Mouse (Mus musculus) hindbrain, embryonic 16.5 days (tissue): ENCODE results near the gene Cul4a. TPM values are rescaled to one million over a fixed set of nuclear protein-coding genes. Genes with fewer than 3 reads are reported as not detected.
A peak's percentile ranks its signal among the peaks of the same experiment; 100 is the strongest.

Experiments
- ATAC-seq: fragments of 200-750 bp; cut with Nextera tagmentation; 2 replicates; pipeline ENCODE4 v1.8.0; 2017; ENCODE audit warnings: moderate TSS enrichment, moderate library complexity
- H3K27ac ChIP-seq: fragments of 300-500 bp; sonication (generic); 2 replicates; pipeline ENCODE4 v1.5.1; 2014; ENCODE audit warnings: low read depth, mild to moderate bottlenecking, control low read depth, low read length, moderate library complexity
- H3K27me3 ChIP-seq: fragments of 300-500 bp; sonication (generic); replicated peaks from 2 replicates; pipeline ENCODE4 v1.6.1; 2014; ENCODE audit warnings: low read length; ENCODE audit not compliant: control insufficient read depth, insufficient read depth
- H3K36me3 ChIP-seq: fragments of 300-500 bp; sonication (generic); 2 replicates; pipeline ENCODE4 v1.6.1; 2014; ENCODE audit warnings: mild to moderate bottlenecking, low read length, moderate library complexity, mixed read lengths; ENCODE audit not compliant: control insufficient read depth, insufficient read depth
- H3K4me1 ChIP-seq: fragments of 300-500 bp; sonication (generic); 2 replicates; pipeline ENCODE4 v1.6.1; 2014; ENCODE audit warnings: low read depth, low read length; ENCODE audit not compliant: control insufficient read depth, insufficient read depth
- H3K4me2 ChIP-seq: fragments of 300-500 bp; sonication (generic); 2 replicates; pipeline ENCODE4 v1.6.1; 2014; ENCODE audit warnings: mild to moderate bottlenecking, low read length, control low read depth, moderate library complexity
- H3K4me3 ChIP-seq: fragments of 300-500 bp; sonication (generic); 2 replicates; pipeline ENCODE4 v1.5.1; 2014; ENCODE audit warnings: mild to moderate bottlenecking, low read length, control low read depth, moderate library complexity
- H3K9ac ChIP-seq: fragments of 300-500 bp; sonication (generic); 2 replicates; pipeline ENCODE4 v1.6.1; 2014; ENCODE audit warnings: low read depth, mild to moderate bottlenecking, control low read depth, low read length, moderate library complexity
- H3K9me3 ChIP-seq: fragments of 300-500 bp; sonication (generic); 2 replicates; pipeline ENCODE4 v1.6.1; 2014; ENCODE audit warnings: mild to moderate bottlenecking, low read length, moderate library complexity; ENCODE audit not compliant: control insufficient read depth
- WGBS: fragments of 180-500 bp; shearing (Covaris S2); extraction: QIAGEN DNeasy Blood & Tissue Kit; methylation state at CpG from one replicate; pipeline ENCODE4 v1.1.7; 2014; 5-methylcytosine and 5-hydroxymethylcytosine counted together
- microRNA counts: library from miRNA; unstranded; fragments of <30 nt; microRNA quantifications from one replicate; lab custom pipeline; 2016
- microRNA-seq: library from miRNA; unstranded; fragments of <30 nt; microRNA quantifications from one replicate; pipeline ENCODE4, GENCODE M21; 2017
- polyA plus RNA-seq: library from polyadenylated mRNA; unstranded; fragments of >200 nt; fragmentation: Nextera tagmentation; extraction: Ambion mirVana; gene quantifications from 2 replicates; pipeline ENCODE4 v1.2.1, GENCODE M21; 2015

The Cul4a gene
- polyA plus RNA-seq, 1 experiment from 2014 or later: 67.5 TPM

DNA sequence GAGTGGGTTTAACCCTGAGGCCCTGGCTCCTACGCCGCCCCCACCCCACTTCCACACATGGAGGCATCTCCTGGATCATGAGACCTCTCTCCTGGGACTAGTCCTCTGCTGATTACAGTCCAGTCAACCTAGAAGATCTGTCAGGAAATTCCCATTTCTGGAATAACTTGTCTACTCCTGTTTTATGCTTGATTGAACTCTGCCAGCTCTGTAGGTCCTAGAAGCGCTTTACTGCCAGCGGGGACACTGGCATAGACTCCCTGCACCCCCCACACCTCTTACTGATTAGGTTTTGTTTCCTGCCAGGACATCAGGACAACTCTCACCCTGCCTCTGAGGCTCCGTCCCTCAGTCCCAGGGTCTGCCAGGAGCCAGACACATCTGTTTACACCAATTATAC is 92.1 kb downstream of the Cul4a start:
- no peak overlapping the region for H3K9ac ChIP-seq
- no peak overlapping the region for H3K4me3 ChIP-seq
- H3K9me3 ChIP-seq: no peaks in the 10 kb centered on the region
- WGBS: 88% methylated on average over 5 of the region's 5 CpGs
- H3K27ac ChIP-seq: no peak overlapping the region
- H3K4me1 ChIP-seq: peaks cover 10% of the 10 kb centered on the region
- H3K4me2 ChIP-seq: no peak overlapping the region
- no peak for ATAC-seq
- no peaks in the 10 kb centered on the region for H3K36me3 ChIP-seq
- H3K27me3 ChIP-seq: peaks cover 7% of the 10 kb centered on the region

MicroRNA genes within 50 kb of the gene (microRNA counts, 519-probe panel; counts per million panel counts)
- 2,186 counts per million, percentile 42 among the panel's probes with 10 or more counts for microRNA mmu-miR-1968 (lab: Ali Mortazavi, UCI)

Small RNAs within 50 kb of the gene (microRNA-seq; reads per million reads assigned to microRNA genes)
- gene Mir1968: 14.6 reads per million, percentile 30 among the genes with 10 or more reads in this experiment
- gene Mir7065: not detected

Other genes with a start within 250 kb of the Cul4a start
- 142 and 159 TPM in 2 replicates for gene Mcf2l, start 231.8 kb upstream of the Cul4a start, polyA plus RNA-seq
- 0.07 TPM in 1 of 2 replicates, not detected in the other for gene F7, start 79.6 kb upstream of the Cul4a start, polyA plus RNA-seq
- 0.14 and 0.25 TPM in 2 replicates for gene F10, start 68.3 kb upstream of the Cul4a start, polyA plus RNA-seq
- 1.1 and 1.3 TPM in 2 replicates for gene Proz, start 44.7 kb upstream of the Cul4a start, polyA plus RNA-seq
- gene Pcid2, start 162 bp upstream of the Cul4a start, polyA plus RNA-seq: 36.8 and 41.2 TPM in 2 replicates
- gene Lamp1, start 53.5 kb downstream of the Cul4a start, polyA plus RNA-seq: 318 and 342 TPM in 2 replicates
- 13.2 and 15.2 TPM in 2 replicates for gene Grtp1, start 95.0 kb downstream of the Cul4a start, polyA plus RNA-seq
- gene Adprhl1, start 148.5 kb downstream of the Cul4a start, polyA plus RNA-seq: 0.59 and 0.60 TPM in 2 replicates
- 34.4 and 35.4 TPM in 2 replicates for gene Dcun1d2, start 182.5 kb downstream of the Cul4a start, polyA plus RNA-seq
- 50.6 and 57.2 TPM in 2 replicates for gene Tmco3, start 182.6 kb downstream of the Cul4a start, polyA plus RNA-seq
- 85.8 and 91.6 TPM in 2 replicates for gene Tfdp1, start 233.1 kb downstream of the Cul4a start, polyA plus RNA-seq